ENCODE assay signal across 22 mouse cellular contexts in the genomic region with DNA sequence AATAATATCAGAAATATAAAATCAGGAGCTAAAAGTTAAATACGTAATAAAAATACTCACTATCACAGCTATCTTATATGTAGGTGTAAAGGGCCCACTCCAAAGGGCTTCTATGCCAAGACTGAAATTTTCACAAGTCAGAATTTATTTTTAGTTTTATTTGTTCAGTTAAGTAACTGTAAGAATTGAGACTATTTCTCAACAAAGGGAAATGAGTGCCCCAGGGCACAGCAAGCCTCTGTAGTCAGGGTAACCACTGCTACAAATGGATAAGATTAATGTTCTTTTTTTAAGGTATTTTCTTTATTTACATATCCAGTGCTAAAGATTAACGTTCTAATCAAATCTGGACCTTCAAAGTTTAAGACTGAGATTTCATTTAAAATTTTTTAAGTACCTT. TPM values are rescaled to one million over a fixed set of nuclear protein-coding genes. Genes with fewer than 3 reads are reported as not detected.
"Had no signal": no experiment of that assay in that cellular context is flagged by ENCODE, and none has a peak within 500 bp of the region (broad histone marks: within the 10 kb centered on the region; RNA-seq: fewer than 3 reads in every experiment).

No protein-coding gene starts in this region.

- H3K9me3 ChIP-seq: intestine, embryonic 15.5 days; limb, embryonic 13.5 days; lung, embryonic 15.5 days; megakaryocyte, embryonic 14.5 days; midbrain, embryonic 15.5 days; neural tube, embryonic 12.5 days had no signal

- H3K9ac ChIP-seq: intestine, embryonic 15.5 days; limb, embryonic 13.5 days; lung, embryonic 15.5 days; midbrain, embryonic 15.5 days; neural tube, embryonic 12.5 days had no signal

- H3K27ac ChIP-seq: intestine, embryonic 15.5 days; limb, embryonic 13.5 days; lung, embryonic 15.5 days; midbrain, embryonic 15.5 days; neural tube, embryonic 12.5 days had no signal

- H3K4me3 ChIP-seq: intestine, embryonic 15.5 days; limb, embryonic 13.5 days; lung, embryonic 15.5 days; megakaryocyte, embryonic 14.5 days; midbrain, embryonic 15.5 days; neural tube, embryonic 12.5 days had no signal

- ATAC-seq: intestine, embryonic 15.5 days; midbrain, embryonic 15.5 days had no signal

- H3K27me3 ChIP-seq: intestine, embryonic 15.5 days; limb, embryonic 13.5 days; lung, embryonic 15.5 days; megakaryocyte, embryonic 14.5 days; midbrain, embryonic 15.5 days; neural tube, embryonic 12.5 days had no signal

- H3K4me2 ChIP-seq: intestine, embryonic 15.5 days; limb, embryonic 13.5 days; liver, embryonic 11.5 days; lung, embryonic 15.5 days; midbrain, embryonic 11.5 days; midbrain, embryonic 15.5 days; neural tube, embryonic 12.5 days had no signal

- DNase-seq: kidney, adult 18-20 months; kidney, postnatal 10 days; left cerebral cortex, postnatal 4 days; right cerebral cortex, postnatal 4 days; spleen, adult 18-20 months; thymus, adult 18-20 months; thymus, postnatal 14 days had no signal

RNA-seq across cellular contexts. Expression of a gene that starts 11.9 kb away (rescaled TPM):
- total RNA-seq: layer of hippocampus, postnatal 25 days; left cerebral cortex, postnatal 4 days; monocyte, adult 5-6 weeks; neutrophil, adult 5-6 weeks had no signal
- polyA plus RNA-seq: intestine, embryonic 15.5 days; kidney, embryonic 14.5 days; large intestine, adult 2 months; limb, embryonic 13.5 days; liver, embryonic 11.5 days; liver, embryonic 16.5 days; lung, embryonic 15.5 days; midbrain, embryonic 11.5 days; neural tube, embryonic 12.5 days; stomach, embryonic 14.5 days had no signal
